Mouse (Mus musculus): ENCODE results near the gene Mef2d.

The Mef2d gene

GRCm38 (mm10) chr3:88141787-88142523, at the start of gene Mef2d:
Mef2d (plus strand) TSS chr3:88142372.
- DNase-seq = peak; percentile 93

- no peak for DNase-seq
Measured at GRCm38 (mm10) chr3:88094126-88094525, 48.0 kb upstream of the Mef2d start.

- no peak for DNase-seq
Measured at GRCm38 (mm10) chr3:88097666-88098065, 44.5 kb upstream of the Mef2d start.

GRCm38 (mm10) chr3:88100251-88100650, 41.9 kb upstream of the Mef2d start:
- peak; percentile 52 for DNase-seq

- no peak for DNase-seq
Measured at GRCm38 (mm10) chr3:88101736-88102135, 40.4 kb upstream of the Mef2d start.

- no peak for DNase-seq
Measured at GRCm38 (mm10) chr3:88102196-88102595, 40.0 kb upstream of the Mef2d start.

- DNase-seq = no peak
Measured at GRCm38 (mm10) chr3:88102611-88103010, 39.6 kb upstream of the Mef2d start.

- DNase-seq = no peak
Measured at GRCm38 (mm10) chr3:88106126-88106525, 36.0 kb upstream of the Mef2d start.

- DNase-seq = no peak
Measured at GRCm38 (mm10) chr3:88109126-88109525, 33.0 kb upstream of the Mef2d start.

GRCm38 (mm10) chr3:88114396-88114795, 27.8 kb upstream of the Mef2d start:
- DNase-seq = no peak

- DNase-seq = no peak
Measured at GRCm38 (mm10) chr3:88120117-88120651, 22.0 kb upstream of the Mef2d start.

GRCm38 (mm10) chr3:88121164-88122131, 20.7 kb upstream of the Mef2d start:
- no peak for DNase-seq

GRCm38 (mm10) chr3:88125195-88125594, 17.0 kb upstream of the Mef2d start:
- no peak for DNase-seq

GRCm38 (mm10) chr3:88126181-88126580, 16.0 kb upstream of the Mef2d start:
- no peak for DNase-seq

GRCm38 (mm10) chr3:88127636-88128035, 14.5 kb upstream of the Mef2d start:
- no peak for DNase-seq

GRCm38 (mm10) chr3:88128056-88128455, 14.1 kb upstream of the Mef2d start:
- no peak for DNase-seq

- no peak for DNase-seq
Measured at GRCm38 (mm10) chr3:88129006-88129405, 13.2 kb upstream of the Mef2d start.

GRCm38 (mm10) chr3:88131071-88131470, 11.1 kb upstream of the Mef2d start:
- no peak for DNase-seq

GRCm38 (mm10) chr3:88132492-88132891, 9.7 kb upstream of the Mef2d start:
- no peak for DNase-seq

- no peak for DNase-seq
Measured at GRCm38 (mm10) chr3:88133187-88133771, 8.9 kb upstream of the Mef2d start.

GRCm38 (mm10) chr3:88136346-88136745, 5.8 kb upstream of the Mef2d start:
- DNase-seq = no peak

GRCm38 (mm10) chr3:88136945-88137494, 5.2 kb upstream of the Mef2d start:
- DNase-seq = no peak

GRCm38 (mm10) chr3:88137821-88138220, 4.4 kb upstream of the Mef2d start:
- no peak for DNase-seq

All from right cerebral cortex, postnatal 14 days (tissue).